Mouse (Mus musculus): ENCODE measurements at regions not wholly inside any gene's neighbourhood (a gene's known extent, or its start where the extent isn't known, plus 50 kb on each side); places are given as distances from the start of the nearest gene placed in this dataset.

- no peak for DNase-seq
- Histone ChIP-seq H3K27me3 (ENCODE audit: control insufficient read depth, insufficient read depth, low read length) (no peaks in the 10 kb centered on the region), H3K4me3 (ENCODE audit: control insufficient read depth, insufficient read depth, low read length) (no peak overlapping the region), H3K4me1 (replicated peaks; ENCODE audit: control insufficient read depth, insufficient read depth, low read length) (no peaks in the 10 kb centered on the region), H3K27ac (ENCODE audit: control insufficient read depth, insufficient read depth, low read length) (no peak overlapping the region), H3K36me3 (ENCODE audit: control insufficient read depth, insufficient read depth, low read length) (no peaks in the 10 kb centered on the region)
- WGBS: 85% methylated on average over 3 of the region's 3 CpGs
- TF ChIP-seq POLR2A (IDR thresholded peaks at IDR 0.05; ENCODE audit: control insufficient read depth, extremely low read depth, insufficient read depth, low read length, poor library complexity) (no peak), CTCF (IDR thresholded peaks at IDR 0.05; ENCODE audit: borderline replicate concordance, control insufficient read depth, extremely low read depth, insufficient read depth, low read length, poor library complexity) (no peak)
Measured at GRCm38 (mm10) chr13:101876601-101877000, 108.6 kb upstream of the Pik3r1 start.

- H3K27ac ChIP-seq (ENCODE audit: control insufficient read depth, insufficient read depth, low read length): no peak overlapping the region
- H3K4me3 ChIP-seq (ENCODE audit: control insufficient read depth, insufficient read depth, low read length): no peak overlapping the region
- H3K36me3 ChIP-seq (ENCODE audit: control insufficient read depth, insufficient read depth, low read length): no peaks in the 10 kb centered on the region
- H3K4me1 ChIP-seq (replicated peaks; ENCODE audit: control insufficient read depth, insufficient read depth, low read length): no peaks in the 10 kb centered on the region
- TF ChIP-seq CTCF (IDR thresholded peaks at IDR 0.05; ENCODE audit: borderline replicate concordance, control insufficient read depth, extremely low read depth, insufficient read depth, low read length, poor library complexity): no peak
- TF ChIP-seq POLR2A (IDR thresholded peaks at IDR 0.05; ENCODE audit: control insufficient read depth, extremely low read depth, insufficient read depth, low read length, poor library complexity): no peak
- no peaks in the 10 kb centered on the region for H3K27me3 ChIP-seq (ENCODE audit: control insufficient read depth, insufficient read depth, low read length)
- no peak for DNase-seq
Measured at GRCm38 (mm10) chr13:101878168-101878567, 110.2 kb upstream of the Pik3r1 start.

GRCm38 (mm10) chr13:101879561-101880081 is 111.6 kb upstream of the Pik3r1 start:
- Histone ChIP-seq H3K27me3 (ENCODE audit: control insufficient read depth, insufficient read depth, low read length) (no peaks in the 10 kb centered on the region), H3K4me3 (ENCODE audit: control insufficient read depth, insufficient read depth, low read length) (no peak overlapping the region), H3K27ac (ENCODE audit: control insufficient read depth, insufficient read depth, low read length) (no peak overlapping the region), H3K4me1 (replicated peaks; ENCODE audit: control insufficient read depth, insufficient read depth, low read length) (no peaks in the 10 kb centered on the region), H3K36me3 (ENCODE audit: control insufficient read depth, insufficient read depth, low read length) (no peaks in the 10 kb centered on the region)
- no peak for TF ChIP-seq POLR2A (IDR thresholded peaks at IDR 0.05; ENCODE audit: control insufficient read depth, extremely low read depth, insufficient read depth, low read length, poor library complexity)
- TF ChIP-seq CTCF (IDR thresholded peaks at IDR 0.05; ENCODE audit: borderline replicate concordance, control insufficient read depth, extremely low read depth, insufficient read depth, low read length, poor library complexity): no peak
- DNase-seq: no peak
- 90% methylated on average over 8 of the region's 8 CpGs for WGBS

- H3K36me3 ChIP-seq (ENCODE audit: control insufficient read depth, insufficient read depth, low read length): no peaks in the 10 kb centered on the region
- no peak for DNase-seq
- no peaks in the 10 kb centered on the region for H3K4me1 ChIP-seq (replicated peaks; ENCODE audit: control insufficient read depth, insufficient read depth, low read length)
- no peaks in the 10 kb centered on the region for H3K27me3 ChIP-seq (ENCODE audit: control insufficient read depth, insufficient read depth, low read length)
- no peak for TF ChIP-seq CTCF (IDR thresholded peaks at IDR 0.05; ENCODE audit: borderline replicate concordance, control insufficient read depth, extremely low read depth, insufficient read depth, low read length, poor library complexity)
- TF ChIP-seq POLR2A (IDR thresholded peaks at IDR 0.05; ENCODE audit: control insufficient read depth, extremely low read depth, insufficient read depth, low read length, poor library complexity): no peak
- H3K27ac ChIP-seq (ENCODE audit: control insufficient read depth, insufficient read depth, low read length): no peak overlapping the region
- H3K4me3 ChIP-seq (ENCODE audit: control insufficient read depth, insufficient read depth, low read length): no peak overlapping the region
Measured at GRCm38 (mm10) chr13:101883177-101883576, 115.2 kb upstream of the Pik3r1 start.

GRCm38 (mm10) chr13:101884752-101885151 is 116.7 kb upstream of the Pik3r1 start:
- no peak overlapping the region for H3K27ac ChIP-seq (ENCODE audit: control insufficient read depth, insufficient read depth, low read length)
- H3K27me3 ChIP-seq (ENCODE audit: control insufficient read depth, insufficient read depth, low read length): no peaks in the 10 kb centered on the region
- 96% methylated on average over 3 of the region's 3 CpGs for WGBS
- TF ChIP-seq POLR2A (IDR thresholded peaks at IDR 0.05; ENCODE audit: control insufficient read depth, extremely low read depth, insufficient read depth, low read length, poor library complexity) (no peak), CTCF (IDR thresholded peaks at IDR 0.05; ENCODE audit: borderline replicate concordance, control insufficient read depth, extremely low read depth, insufficient read depth, low read length, poor library complexity) (no peak)
- no peak overlapping the region for H3K4me3 ChIP-seq (ENCODE audit: control insufficient read depth, insufficient read depth, low read length)
- no peak for DNase-seq
- H3K36me3 ChIP-seq (ENCODE audit: control insufficient read depth, insufficient read depth, low read length): no peaks in the 10 kb centered on the region
- no peaks in the 10 kb centered on the region for H3K4me1 ChIP-seq (replicated peaks; ENCODE audit: control insufficient read depth, insufficient read depth, low read length)

- no peak for DNase-seq
- 95% methylated on average over 4 of the region's 4 CpGs for WGBS
- no peak for TF ChIP-seq POLR2A (IDR thresholded peaks at IDR 0.05; ENCODE audit: control insufficient read depth, extremely low read depth, insufficient read depth, low read length, poor library complexity)
- no peak for TF ChIP-seq CTCF (IDR thresholded peaks at IDR 0.05; ENCODE audit: borderline replicate concordance, control insufficient read depth, extremely low read depth, insufficient read depth, low read length, poor library complexity)
Measured at GRCm38 (mm10) chr13:101891473-101891872, 123.5 kb upstream of the Pik3r1 start.

GRCm38 (mm10) chr13:101893035-101893600 is 125.1 kb upstream of the Pik3r1 start:
- no peak overlapping the region for H3K27ac ChIP-seq (ENCODE audit: control insufficient read depth, insufficient read depth, low read length)
- no peak overlapping the region for H3K4me3 ChIP-seq (ENCODE audit: control insufficient read depth, insufficient read depth, low read length)
- TF ChIP-seq POLR2A (IDR thresholded peaks at IDR 0.05; ENCODE audit: control insufficient read depth, extremely low read depth, insufficient read depth, low read length, poor library complexity) (no peak), CTCF (IDR thresholded peaks at IDR 0.05; ENCODE audit: borderline replicate concordance, control insufficient read depth, extremely low read depth, insufficient read depth, low read length, poor library complexity) (no peak)
- H3K36me3 ChIP-seq (ENCODE audit: control insufficient read depth, insufficient read depth, low read length): no peaks in the 10 kb centered on the region
- H3K4me1 ChIP-seq (replicated peaks; ENCODE audit: control insufficient read depth, insufficient read depth, low read length): no peaks in the 10 kb centered on the region
- H3K27me3 ChIP-seq (ENCODE audit: control insufficient read depth, insufficient read depth, low read length): no peaks in the 10 kb centered on the region
- 96% methylated on average over 10 of the region's 10 CpGs for WGBS
- DNase-seq: no peak

More at GRCm38 (mm10) chr13:101891473-101891872, 123.5 kb upstream of the Pik3r1 start:
- Histone ChIP-seq H3K27me3 (ENCODE audit: control insufficient read depth, insufficient read depth, low read length) (no peaks in the 10 kb centered on the region), H3K4me1 (replicated peaks; ENCODE audit: control insufficient read depth, insufficient read depth, low read length) (no peaks in the 10 kb centered on the region), H3K27ac (ENCODE audit: control insufficient read depth, insufficient read depth, low read length) (no peak overlapping the region), H3K4me3 (ENCODE audit: control insufficient read depth, insufficient read depth, low read length) (no peak overlapping the region), H3K36me3 (ENCODE audit: control insufficient read depth, insufficient read depth, low read length) (no peaks in the 10 kb centered on the region)
